Mouse (Mus musculus): ENCODE results near the gene Sncg. TPM values are rescaled to one million over a fixed set of nuclear protein-coding genes. Genes with fewer than 3 reads are reported as not detected.

The Sncg gene
- polyA plus RNA-seq, 1 experiment from 2014 or later, result 50.6 TPM

DNA sequence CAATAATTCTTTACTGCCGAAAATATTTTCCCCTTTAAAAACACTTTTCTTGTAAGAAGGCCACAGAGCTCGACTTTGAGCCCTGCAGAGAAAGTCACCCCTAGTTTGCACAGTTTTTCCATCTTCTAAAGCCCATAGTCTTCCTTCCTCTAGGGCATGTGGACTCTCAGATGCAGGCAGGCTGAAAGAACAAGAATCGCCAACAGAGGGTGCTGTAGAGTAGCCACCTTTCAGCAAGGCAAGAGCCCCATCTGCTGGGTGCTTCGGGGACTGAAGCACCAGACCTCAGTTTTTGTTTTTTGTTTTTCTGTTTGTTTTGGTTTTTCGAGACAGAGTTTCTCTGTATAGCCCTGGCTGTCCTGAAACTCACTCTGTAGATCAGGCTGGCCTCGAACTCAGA, 26.5 kb upstream of the Sncg start:
- DNase-seq (ENCODE audit: low spot score) (peak; percentile 79), ATAC-seq (replicated peaks; ENCODE audit: insufficient number of reproducible peaks, low FRiP score, low TSS enrichment, low read depth) (no peak)
- WGBS, result 57% methylated on average over 6 of the region's 6 CpGs
- Histone ChIP-seq H3K4me1 (ENCODE audit: control insufficient read depth, insufficient read depth, low read length) (no peaks in the 10 kb centered on the region), H3K4me2 (ENCODE audit: low read depth, low read length) (no peak overlapping the region), H3K9ac (replicated peaks; ENCODE audit: low read length) (no peak overlapping the region), H3K27ac (replicated peaks; ENCODE audit: low read depth, low read length) (no peak overlapping the region), H3K36me3 (replicated peaks; ENCODE audit: control insufficient read depth, insufficient read depth, low read depth, low read length) (no peaks in the 10 kb centered on the region), H3K9me3 (replicated peaks; ENCODE audit: control insufficient read depth, low read length) (no peaks in the 10 kb centered on the region), H3K27me3 (ENCODE audit: control insufficient read depth, insufficient read depth, low read length) (no peaks in the 10 kb centered on the region), H3K4me3 (ENCODE audit: low read depth, low read length) (no peak overlapping the region)

DNA sequence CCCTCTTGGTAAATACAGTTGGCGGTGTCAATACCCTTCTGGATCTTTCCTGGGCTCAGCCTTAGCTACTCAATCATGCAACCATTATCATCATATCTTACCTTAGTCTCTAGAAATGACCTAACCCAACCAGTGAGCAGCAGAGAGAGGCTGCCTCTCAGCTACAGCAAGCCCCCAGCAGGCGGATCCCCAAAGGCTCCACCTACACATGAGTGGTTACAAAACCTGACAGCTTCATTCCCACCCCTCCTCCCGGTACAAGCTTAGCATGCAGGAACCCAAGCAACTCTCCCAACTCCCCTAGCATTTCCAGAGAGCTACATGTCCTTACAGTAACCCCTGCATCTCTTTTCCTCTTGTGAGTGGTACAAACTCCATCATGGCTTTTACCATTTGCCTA, 25.4 kb upstream of the Sncg start:
- 92% methylated on average over 3 of the region's 3 CpGs for WGBS
- no peak overlapping the region for H3K4me2 ChIP-seq (ENCODE audit: low read depth, low read length)
- ATAC-seq (replicated peaks; ENCODE audit: insufficient number of reproducible peaks, low FRiP score, low TSS enrichment, low read depth) (no peak), DNase-seq (ENCODE audit: low spot score) (no peak)
- no peaks in the 10 kb centered on the region for H3K4me1 ChIP-seq (ENCODE audit: control insufficient read depth, insufficient read depth, low read length)
- H3K4me3 ChIP-seq (ENCODE audit: low read depth, low read length), result no peak overlapping the region
- no peaks in the 10 kb centered on the region for H3K36me3 ChIP-seq (replicated peaks; ENCODE audit: control insufficient read depth, insufficient read depth, low read depth, low read length)
- no peak overlapping the region for H3K9ac ChIP-seq (replicated peaks; ENCODE audit: low read length)
- no peaks in the 10 kb centered on the region for H3K9me3 ChIP-seq (replicated peaks; ENCODE audit: control insufficient read depth, low read length)
- H3K27me3 ChIP-seq (ENCODE audit: control insufficient read depth, insufficient read depth, low read length), result no peaks in the 10 kb centered on the region
- no peak overlapping the region for H3K27ac ChIP-seq (replicated peaks; ENCODE audit: low read depth, low read length)

DNA sequence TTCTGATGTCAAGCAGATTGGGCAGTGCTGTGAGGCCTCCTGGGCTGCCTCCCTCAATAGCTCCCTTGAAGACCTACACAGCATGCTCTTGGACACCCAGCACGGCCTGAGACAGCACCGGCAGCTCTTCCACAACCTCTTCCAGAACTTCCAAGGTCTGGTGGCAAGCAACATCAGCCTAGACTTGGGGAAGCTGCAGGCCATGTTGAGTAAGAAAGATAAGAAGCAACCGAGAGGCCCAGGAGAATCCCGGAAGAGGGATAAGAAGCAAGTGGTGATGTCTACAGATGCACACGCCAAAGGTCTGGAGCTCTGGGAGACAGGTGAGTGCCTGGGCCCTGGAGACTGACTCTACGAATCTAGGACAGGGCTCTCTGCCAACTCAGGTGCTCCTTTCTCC, 24.7 kb upstream of the Sncg start:
- no peaks in the 10 kb centered on the region for H3K9me3 ChIP-seq (replicated peaks; ENCODE audit: control insufficient read depth, low read length)
- ATAC-seq (replicated peaks; ENCODE audit: insufficient number of reproducible peaks, low FRiP score, low TSS enrichment, low read depth), result no peak
- H3K27me3 ChIP-seq (ENCODE audit: control insufficient read depth, insufficient read depth, low read length), result no peaks in the 10 kb centered on the region
- DNase-seq (ENCODE audit: low spot score), result no peak
- no peak overlapping the region for H3K9ac ChIP-seq (replicated peaks; ENCODE audit: low read length)
- no peaks in the 10 kb centered on the region for H3K36me3 ChIP-seq (replicated peaks; ENCODE audit: control insufficient read depth, insufficient read depth, low read depth, low read length)
- no peak overlapping the region for H3K4me2 ChIP-seq (ENCODE audit: low read depth, low read length)
- no peak overlapping the region for H3K4me3 ChIP-seq (ENCODE audit: low read depth, low read length)
- WGBS, result 96% methylated on average over 6 of the region's 6 CpGs
- no peaks in the 10 kb centered on the region for H3K4me1 ChIP-seq (ENCODE audit: control insufficient read depth, insufficient read depth, low read length)
- H3K27ac ChIP-seq (replicated peaks; ENCODE audit: low read depth, low read length), result no peak overlapping the region

DNA sequence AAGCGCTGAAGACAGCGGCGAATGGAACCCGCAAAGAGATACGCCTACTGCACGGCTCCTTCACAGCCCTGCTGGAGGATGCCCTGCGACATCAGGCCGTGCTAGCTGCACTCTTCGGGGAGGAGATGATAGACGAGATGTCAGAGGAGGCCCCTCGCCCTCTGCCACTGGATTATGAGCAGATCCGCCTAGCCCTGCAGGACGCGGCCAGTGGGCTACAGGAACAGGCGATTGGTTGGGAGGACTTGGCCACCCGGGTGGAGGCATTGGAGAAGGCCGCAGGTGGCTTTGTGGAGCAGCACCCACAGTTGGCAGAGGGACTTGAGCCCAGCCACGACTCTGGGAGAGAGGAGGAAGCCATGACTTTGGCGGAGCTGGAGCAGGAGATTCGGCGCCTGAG, 24.3 kb upstream of the Sncg start:
- Histone ChIP-seq H3K9ac (replicated peaks; ENCODE audit: low read length) (no peak overlapping the region), H3K4me1 (ENCODE audit: control insufficient read depth, insufficient read depth, low read length) (no peaks in the 10 kb centered on the region), H3K36me3 (replicated peaks; ENCODE audit: control insufficient read depth, insufficient read depth, low read depth, low read length) (no peaks in the 10 kb centered on the region), H3K4me2 (ENCODE audit: low read depth, low read length) (no peak overlapping the region), H3K27me3 (ENCODE audit: control insufficient read depth, insufficient read depth, low read length) (no peaks in the 10 kb centered on the region), H3K27ac (replicated peaks; ENCODE audit: low read depth, low read length) (no peak overlapping the region), H3K4me3 (ENCODE audit: low read depth, low read length) (no peak overlapping the region), H3K9me3 (replicated peaks; ENCODE audit: control insufficient read depth, low read length) (no peaks in the 10 kb centered on the region)
- WGBS, result 94% methylated on average over 21 of the region's 21 CpGs
- no peak for DNase-seq (ENCODE audit: low spot score)
- no peak; the same call in 1 of the 2 replicates for ATAC-seq (replicated peaks; ENCODE audit: insufficient number of reproducible peaks, low FRiP score, low TSS enrichment, low read depth)

DNA sequence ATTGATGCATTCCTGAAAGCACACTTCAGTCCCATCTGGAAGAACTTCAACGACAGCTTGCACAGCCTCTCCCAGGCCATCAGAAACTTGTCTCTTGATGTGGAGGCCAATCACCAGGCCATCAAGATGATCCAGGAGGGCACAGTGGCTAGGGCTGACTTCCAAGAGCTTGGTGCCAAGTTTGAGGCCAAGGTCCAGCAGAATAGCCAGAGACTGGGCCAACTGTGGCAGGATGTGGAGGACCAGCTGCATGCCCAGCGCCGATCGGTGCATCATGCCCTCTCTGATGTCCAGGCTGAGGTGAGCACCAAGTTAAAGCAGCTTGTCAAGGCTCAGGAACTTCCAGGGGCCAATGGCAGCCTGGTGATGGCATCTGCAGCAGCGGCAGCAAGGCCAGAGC, 23.3 kb upstream of the Sncg start:
- H3K4me2 ChIP-seq (ENCODE audit: low read depth, low read length), result no peak overlapping the region
- DNase-seq (ENCODE audit: low spot score), result no peak
- no peaks in the 10 kb centered on the region for H3K4me1 ChIP-seq (ENCODE audit: control insufficient read depth, insufficient read depth, low read length)
- no peak overlapping the region for H3K9ac ChIP-seq (replicated peaks; ENCODE audit: low read length)
- no peak overlapping the region for H3K27ac ChIP-seq (replicated peaks; ENCODE audit: low read depth, low read length)
- no peaks in the 10 kb centered on the region for H3K36me3 ChIP-seq (replicated peaks; ENCODE audit: control insufficient read depth, insufficient read depth, low read depth, low read length)
- no peaks in the 10 kb centered on the region for H3K9me3 ChIP-seq (replicated peaks; ENCODE audit: control insufficient read depth, low read length)
- over 99% methylated on average over 5 of the region's 5 CpGs for whole genome bisulfite sequencing
- no peaks in the 10 kb centered on the region for H3K27me3 ChIP-seq (ENCODE audit: control insufficient read depth, insufficient read depth, low read length)
- no peak for ATAC-seq (replicated peaks; ENCODE audit: insufficient number of reproducible peaks, low FRiP score, low TSS enrichment, low read depth)
- no peak overlapping the region for H3K4me3 ChIP-seq (ENCODE audit: low read depth, low read length)

DNA sequence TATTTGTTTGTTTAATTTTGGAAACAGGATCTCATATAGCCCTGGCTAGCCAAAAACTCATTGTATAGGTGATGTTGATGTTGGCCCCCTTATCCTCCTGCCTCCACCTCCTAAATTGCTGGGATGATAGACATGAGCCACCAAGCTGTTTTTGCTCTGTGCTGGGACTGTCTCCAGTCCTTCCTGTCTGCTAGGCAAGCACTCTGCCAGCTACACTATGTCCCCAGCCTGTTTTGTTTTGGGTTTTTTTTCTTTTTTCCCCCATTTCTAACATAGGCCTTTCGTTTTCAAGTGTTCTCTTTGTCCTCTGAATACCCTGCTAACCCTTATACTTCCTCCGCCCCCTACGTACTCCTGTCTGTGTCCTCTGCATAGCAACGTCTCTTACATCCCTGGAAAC, 18.7 kb upstream of the Sncg start:
- DNase-seq (ENCODE audit: low spot score) (no peak), ATAC-seq (replicated peaks; ENCODE audit: insufficient number of reproducible peaks, low FRiP score, low TSS enrichment, low read depth) (no peak)
- H3K4me3 ChIP-seq (ENCODE audit: low read depth, low read length), result no peak overlapping the region
- H3K27me3 ChIP-seq (ENCODE audit: control insufficient read depth, insufficient read depth, low read length), result no peaks in the 10 kb centered on the region
- no peaks in the 10 kb centered on the region for H3K36me3 ChIP-seq (replicated peaks; ENCODE audit: control insufficient read depth, insufficient read depth, low read depth, low read length)
- no peaks in the 10 kb centered on the region for H3K4me1 ChIP-seq (ENCODE audit: control insufficient read depth, insufficient read depth, low read length)
- no peak overlapping the region for H3K9ac ChIP-seq (replicated peaks; ENCODE audit: low read length)
- no peak overlapping the region for H3K27ac ChIP-seq (replicated peaks; ENCODE audit: low read depth, low read length)
- H3K9me3 ChIP-seq (replicated peaks; ENCODE audit: control insufficient read depth, low read length), result no peaks in the 10 kb centered on the region
- no peak overlapping the region for H3K4me2 ChIP-seq (ENCODE audit: low read depth, low read length)
- 62% methylated on average over 4 of the region's 4 CpGs for WGBS

DNA sequence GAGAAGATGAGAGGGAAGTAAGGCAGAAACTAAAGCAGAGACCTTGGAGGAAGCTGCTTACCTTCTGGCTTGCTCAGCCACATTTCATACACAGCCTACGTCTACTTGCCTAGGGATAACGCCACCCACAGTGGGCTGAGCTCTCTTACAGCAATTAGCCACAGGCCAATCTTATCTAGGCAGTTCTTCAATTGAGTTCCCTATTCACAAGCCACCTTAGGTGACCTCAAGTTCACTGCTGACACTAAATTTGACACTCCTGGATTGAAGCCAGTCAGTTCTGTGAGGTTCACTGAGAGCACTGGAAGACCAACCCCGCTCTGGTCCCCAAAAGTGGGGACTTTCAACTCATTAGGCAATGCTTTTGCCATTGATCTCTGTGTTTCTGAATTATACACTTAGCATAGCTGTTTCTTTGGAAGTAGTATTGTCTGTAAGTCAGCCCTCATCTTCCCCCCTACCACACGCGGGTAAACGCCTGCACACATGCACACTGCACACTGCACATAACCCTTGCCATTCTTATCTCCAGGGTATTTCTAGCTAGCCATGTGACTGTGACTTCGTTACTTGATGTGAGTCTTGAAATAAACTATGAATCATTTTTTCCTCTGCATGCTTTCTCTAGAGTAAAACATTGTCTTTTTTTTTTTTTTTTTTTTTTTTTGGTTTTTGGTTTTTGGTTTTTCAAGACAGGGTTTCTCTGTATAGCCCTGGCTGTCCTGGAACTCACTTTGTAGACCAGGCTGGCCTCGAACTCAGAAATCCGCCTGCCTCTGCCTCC, 8.5 kb upstream of the Sncg start:
- ATAC-seq (replicated peaks; ENCODE audit: insufficient number of reproducible peaks, low FRiP score, low TSS enrichment, low read depth), result no peak

DNA sequence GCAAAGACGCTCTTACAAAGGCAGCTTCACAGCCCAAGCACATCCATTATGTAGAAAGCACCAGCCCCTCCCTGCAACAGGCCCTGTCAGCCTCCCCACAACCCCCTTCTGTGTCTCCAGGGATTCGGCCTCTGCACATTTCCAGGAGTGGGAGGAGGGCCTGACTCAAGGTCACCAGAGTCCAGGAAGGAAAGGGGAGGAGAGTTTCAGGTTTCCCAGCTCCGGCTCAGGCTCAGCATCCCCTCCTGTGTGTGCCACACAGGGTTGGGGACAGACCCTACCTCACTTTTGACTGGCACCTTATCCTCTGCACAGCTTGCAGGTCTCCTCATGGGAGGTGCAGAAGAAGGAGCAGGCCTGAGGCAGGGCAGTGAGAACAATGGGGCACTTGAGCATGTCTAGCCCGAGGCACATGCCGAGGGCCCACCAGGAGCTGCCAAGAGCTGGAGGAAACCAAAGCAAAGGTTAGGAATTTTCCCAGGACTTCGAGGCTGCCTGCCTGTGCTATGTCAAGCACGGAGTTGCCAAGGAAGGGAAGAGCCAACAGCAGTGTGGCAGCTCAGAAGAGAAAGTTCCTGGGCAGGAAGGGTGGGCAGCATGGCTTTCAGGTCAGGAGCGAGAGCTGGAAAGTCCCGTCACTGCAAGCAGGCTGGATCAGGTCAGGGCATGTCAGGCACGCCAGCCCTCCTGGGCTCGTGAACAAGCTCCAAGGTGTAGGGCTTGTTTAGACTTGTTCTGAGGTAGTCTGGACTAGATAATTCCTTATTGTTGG, 4.2 kb upstream of the Sncg start:
- 17% methylated on average over 11 of the region's 11 CpGs for WGBS
- peak; percentile 75 for ATAC-seq (replicated peaks; ENCODE audit: insufficient number of reproducible peaks, low FRiP score, low TSS enrichment, low read depth)
- no peak overlapping the region for H3K4me3 ChIP-seq (ENCODE audit: low read depth, low read length)

More for the DNA sequence above, 8.5 kb upstream of the Sncg start:
- Histone ChIP-seq H3K27ac (replicated peaks; ENCODE audit: low read depth, low read length) (no peak overlapping the region), H3K9me3 (replicated peaks; ENCODE audit: control insufficient read depth, low read length) (no peaks in the 10 kb centered on the region), H3K36me3 (replicated peaks; ENCODE audit: control insufficient read depth, insufficient read depth, low read depth, low read length) (no peaks in the 10 kb centered on the region), H3K4me3 (ENCODE audit: low read depth, low read length) (no peak overlapping the region), H3K9ac (replicated peaks; ENCODE audit: low read length) (no peak overlapping the region), H3K4me2 (ENCODE audit: low read depth, low read length) (no peak overlapping the region), H3K4me1 (ENCODE audit: control insufficient read depth, insufficient read depth, low read length) (no peaks in the 10 kb centered on the region), H3K27me3 (ENCODE audit: control insufficient read depth, insufficient read depth, low read length) (no peaks in the 10 kb centered on the region)
- 94% methylated on average over 8 of the region's 9 CpGs for WGBS
- DNase-seq (ENCODE audit: low spot score), result no peak

More for the DNA sequence above, 4.2 kb upstream of the Sncg start:
- H3K9me3 ChIP-seq (replicated peaks; ENCODE audit: control insufficient read depth, low read length), result no peaks in the 10 kb centered on the region
- H3K9ac ChIP-seq (replicated peaks; ENCODE audit: low read length), result peak overlapping the region; percentile 28
- no peaks in the 10 kb centered on the region for H3K36me3 ChIP-seq (replicated peaks; ENCODE audit: control insufficient read depth, insufficient read depth, low read depth, low read length)
- DNase-seq (ENCODE audit: low spot score), result peak; percentile 76
- no peaks in the 10 kb centered on the region for H3K27me3 ChIP-seq (ENCODE audit: control insufficient read depth, insufficient read depth, low read length)
- H3K27ac ChIP-seq (replicated peaks; ENCODE audit: low read depth, low read length), result peak overlapping the region; percentile 79
- no peaks in the 10 kb centered on the region for H3K4me1 ChIP-seq (ENCODE audit: control insufficient read depth, insufficient read depth, low read length)
- H3K4me2 ChIP-seq (ENCODE audit: low read depth, low read length), result no peak overlapping the region
